Mouse (Mus musculus): ENCODE data around the gene Prr5l.

Prr5l gene

DNA sequence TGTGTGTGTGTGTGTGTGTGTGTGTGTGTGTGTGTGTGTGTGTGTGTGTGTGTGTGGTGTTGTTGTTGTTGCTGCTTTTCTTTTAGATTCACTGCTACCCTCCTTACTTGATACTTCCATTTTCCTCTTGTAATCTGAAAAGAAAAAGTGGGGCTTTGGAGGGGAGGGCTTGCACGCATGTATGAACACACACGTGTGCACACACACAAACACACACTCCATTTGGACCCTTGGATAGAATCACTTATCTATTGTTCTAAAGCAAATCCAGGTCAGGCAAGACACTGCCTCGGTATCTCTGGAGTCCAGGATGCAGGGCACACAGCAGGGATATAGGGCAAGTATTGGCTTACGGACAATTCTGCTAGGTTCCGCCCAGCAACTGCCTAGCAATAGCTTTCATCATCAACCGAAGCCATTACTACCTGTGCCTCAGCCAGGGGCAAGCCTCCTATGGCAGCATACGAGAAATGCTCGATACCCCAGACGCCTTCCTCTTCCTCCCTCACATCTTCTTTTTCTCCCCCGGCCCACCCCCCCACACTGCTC lies 159.4 kb downstream of the Prr5l start:
- no peak for DNase-seq (ENCODE audit: low spot score in 2 of 2)

DNA sequence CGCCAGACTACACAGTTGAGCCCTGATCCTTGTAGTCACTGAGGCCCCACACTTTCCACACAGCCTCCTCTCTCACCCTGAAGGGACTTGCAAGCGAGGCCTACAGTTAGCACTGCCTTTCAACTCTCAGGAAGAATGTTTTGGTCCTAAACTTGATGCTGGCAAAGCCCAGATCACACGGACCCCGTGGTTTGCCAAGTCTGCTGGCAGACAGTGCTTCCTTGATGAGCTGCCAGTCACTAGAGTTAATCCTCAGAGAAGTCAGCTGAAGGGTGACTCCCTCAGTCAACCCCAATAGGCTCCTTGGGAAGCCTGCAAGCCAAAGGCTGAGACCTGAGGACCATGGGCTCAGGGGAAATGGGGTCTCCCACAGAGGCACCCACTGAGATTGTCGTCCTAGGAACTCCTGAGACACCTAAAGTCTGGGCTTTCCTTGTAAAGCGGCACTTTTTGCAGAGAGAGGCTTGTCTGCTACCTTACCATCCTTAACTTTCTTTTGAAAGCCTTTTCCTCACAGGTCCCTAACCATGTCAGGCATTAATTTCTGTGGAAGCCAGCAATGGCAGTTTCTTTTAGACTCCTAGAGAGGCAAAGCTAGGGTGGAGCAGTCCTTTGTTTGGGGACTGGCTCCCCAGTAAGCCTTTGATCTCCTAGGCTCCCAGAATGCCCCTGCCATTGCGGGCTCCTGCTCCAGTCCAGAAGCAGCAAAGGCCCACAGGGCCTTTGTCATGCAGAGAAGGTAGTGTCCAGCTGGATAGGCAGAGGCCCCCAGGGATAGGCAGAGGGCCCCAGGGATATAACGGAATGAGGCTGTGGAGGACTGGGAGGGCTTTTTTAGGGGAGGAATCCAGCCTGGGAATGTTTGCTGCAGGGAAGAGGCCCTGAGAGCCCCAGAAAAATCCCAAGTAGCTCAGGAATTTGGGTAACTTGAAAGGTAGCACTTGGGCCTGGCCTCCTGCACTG lies 160.2 kb downstream of the Prr5l start:
- no peak for DNase-seq (ENCODE audit: low spot score in 2 of 2)

DNA sequence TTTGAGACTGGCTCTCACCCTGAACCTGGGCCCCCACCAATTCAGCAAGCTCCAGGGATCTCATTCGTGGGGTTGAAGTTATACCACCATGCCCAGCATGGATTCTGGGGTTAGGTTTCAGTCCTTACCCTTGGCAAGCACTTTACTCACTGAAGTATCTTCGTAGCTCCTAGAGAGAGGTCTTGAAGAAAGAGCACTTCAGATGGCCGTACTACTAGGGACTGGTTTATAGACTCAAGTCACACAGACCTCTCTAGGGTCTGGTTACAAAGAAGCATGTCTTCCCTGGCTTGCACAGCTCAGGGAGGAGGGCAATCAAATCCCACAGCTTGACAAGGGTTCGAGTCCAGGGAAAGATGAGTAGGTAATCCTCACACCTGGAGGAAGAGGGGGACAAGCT lies 161.0 kb downstream of the Prr5l start:
- DNase-seq (ENCODE audit: low spot score in 2 of 2): no peak

DNA sequence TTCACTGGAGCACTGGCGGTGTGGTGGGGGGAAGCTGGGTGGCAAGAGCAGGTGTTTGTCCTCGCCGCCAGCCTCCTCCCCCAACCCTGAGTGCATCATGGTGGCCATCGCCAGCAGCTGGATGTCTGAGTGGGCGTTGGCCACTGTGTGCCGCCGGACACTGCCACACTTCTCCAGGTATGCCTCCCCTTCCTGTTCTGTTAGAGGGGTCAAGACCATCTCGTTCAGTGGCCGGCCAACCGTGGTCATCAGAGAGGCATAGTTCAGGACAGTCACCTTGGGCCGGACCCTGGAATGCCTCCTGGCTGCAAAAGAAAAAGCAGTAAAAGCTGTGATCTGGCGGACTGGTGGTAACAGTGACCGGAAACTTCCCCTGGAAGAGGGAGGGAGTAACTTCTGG lies 165.7 kb downstream of the Prr5l start:
- DNase-seq (ENCODE audit: low spot score in 2 of 2): no peak

DNA sequence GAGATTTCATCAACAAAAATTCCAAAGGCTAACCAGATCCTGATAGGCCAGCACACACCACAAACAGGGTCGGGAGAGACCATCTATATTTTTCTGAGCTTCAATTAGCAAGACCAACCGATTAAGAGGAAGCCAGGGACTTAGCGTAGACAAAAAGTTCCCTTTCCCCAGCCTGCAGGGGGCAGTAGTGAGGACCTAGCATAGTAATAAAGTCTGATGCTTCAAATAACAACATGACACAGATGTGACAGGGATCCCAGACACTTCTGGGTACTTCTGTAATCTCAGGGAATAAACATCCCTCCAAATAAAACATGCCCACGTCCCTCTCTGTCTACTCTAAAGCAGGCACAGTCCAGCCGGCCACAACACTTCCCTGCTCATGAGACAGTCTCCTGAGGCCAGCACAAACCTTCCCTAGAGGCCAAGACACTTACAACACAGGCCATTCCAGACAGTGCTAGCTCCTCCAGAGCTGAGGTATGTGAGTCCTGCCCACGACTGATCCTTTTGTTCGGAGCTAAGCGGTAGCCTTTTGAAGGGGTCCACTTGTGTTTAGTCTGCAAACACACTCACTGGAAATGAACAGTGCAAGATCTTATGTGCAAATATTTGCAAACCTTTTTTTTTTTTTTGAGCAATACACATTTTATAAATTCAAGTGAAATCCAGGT lies 167.0 kb downstream of the Prr5l start:
- peak in 1 of 2 experiments; percentile 66 for DNase-seq (ENCODE audit: low spot score in 2 of 2)

DNA sequence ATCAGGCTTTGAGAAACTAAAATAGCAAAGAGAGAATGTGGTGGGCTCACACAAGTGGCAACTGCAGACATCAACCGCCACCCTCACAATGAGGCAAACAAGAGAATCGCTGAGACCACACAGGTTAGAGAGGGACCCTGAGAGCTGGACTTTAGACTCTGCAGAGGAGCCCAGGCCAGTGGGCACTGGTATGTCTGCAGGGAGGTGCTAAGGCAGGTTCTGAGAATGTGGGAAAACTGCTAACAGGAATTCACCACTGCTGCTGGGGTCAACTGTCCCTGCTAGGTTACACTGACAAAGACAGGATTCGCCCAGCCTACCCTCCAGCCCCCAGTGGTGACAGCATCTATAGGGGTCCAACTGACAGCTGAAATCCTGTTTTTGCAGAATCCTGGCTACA lies 171.2 kb downstream of the Prr5l start:
- no peak for DNase-seq (ENCODE audit: low spot score in 2 of 2)

DNA sequence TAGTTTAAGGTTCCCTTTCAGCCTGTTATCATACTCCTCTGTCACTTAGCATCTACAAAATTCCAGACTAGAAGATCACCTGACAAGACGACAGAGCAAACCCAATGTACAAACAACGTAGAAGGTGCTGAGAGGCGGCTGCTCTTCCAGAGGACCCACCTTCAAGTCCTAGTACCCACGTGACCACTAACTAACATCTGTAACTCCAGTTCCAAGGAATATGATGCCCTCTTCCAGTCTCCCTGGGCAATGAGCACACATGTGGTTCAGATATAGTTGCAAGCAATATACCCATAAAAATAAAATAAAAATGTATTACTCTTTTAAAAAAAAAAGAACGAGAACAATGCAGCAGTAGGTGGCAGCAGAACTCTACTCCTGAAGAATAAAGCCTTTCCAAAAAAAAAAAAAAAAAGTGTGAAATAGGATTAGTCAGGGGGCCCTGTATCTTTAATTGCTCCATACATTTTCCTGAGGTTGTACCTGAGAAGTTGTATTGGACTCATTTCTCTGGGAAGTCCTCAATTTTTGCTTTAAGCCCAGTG lies 176.8 kb downstream of the Prr5l start:
- DNase-seq (ENCODE audit: low spot score in 2 of 2): no peak

DNA sequence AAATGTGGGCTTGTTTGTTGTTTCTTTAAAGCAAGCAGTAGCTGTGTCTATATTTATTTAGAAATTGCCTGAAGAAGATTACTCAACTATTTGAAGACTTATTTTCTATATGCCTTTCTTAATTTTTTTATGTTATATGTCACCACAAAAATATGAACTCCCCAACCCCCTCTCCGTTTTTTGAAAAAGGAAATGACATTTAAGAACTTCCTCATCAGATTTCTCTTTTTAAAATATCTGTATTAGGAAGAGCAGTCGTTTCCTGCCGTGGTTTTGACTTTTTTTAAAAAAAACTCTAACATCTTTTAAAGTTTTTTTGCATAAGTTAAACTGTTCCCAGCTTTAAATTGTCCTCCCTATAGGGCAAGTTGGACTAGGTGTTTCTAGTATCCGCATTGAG lies 183.5 kb downstream of the Prr5l start:
- no peak for DNase-seq (ENCODE audit: low spot score in 2 of 2)

DNA sequence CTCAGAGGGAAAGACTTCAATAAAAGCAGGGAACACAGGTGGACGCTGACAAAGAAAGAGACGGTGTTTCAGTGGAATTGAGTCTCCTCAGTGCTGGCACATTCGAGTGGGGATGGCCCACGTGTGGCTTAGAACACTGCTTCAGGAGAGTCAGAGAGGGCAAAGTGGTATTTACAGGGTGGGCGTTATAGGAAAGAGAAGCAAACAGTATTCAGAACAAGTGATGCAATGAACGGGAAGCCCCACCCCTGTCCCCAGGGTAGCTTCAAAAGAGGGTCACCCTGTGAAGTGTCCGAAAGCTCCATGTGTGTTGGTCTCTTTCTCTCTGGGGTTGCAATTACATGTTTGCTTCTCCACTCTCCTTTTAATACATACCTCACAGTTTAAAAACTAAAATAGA lies 187.2 kb downstream of the Prr5l start:
- no peak for DNase-seq (ENCODE audit: low spot score in 2 of 2)

DNA sequence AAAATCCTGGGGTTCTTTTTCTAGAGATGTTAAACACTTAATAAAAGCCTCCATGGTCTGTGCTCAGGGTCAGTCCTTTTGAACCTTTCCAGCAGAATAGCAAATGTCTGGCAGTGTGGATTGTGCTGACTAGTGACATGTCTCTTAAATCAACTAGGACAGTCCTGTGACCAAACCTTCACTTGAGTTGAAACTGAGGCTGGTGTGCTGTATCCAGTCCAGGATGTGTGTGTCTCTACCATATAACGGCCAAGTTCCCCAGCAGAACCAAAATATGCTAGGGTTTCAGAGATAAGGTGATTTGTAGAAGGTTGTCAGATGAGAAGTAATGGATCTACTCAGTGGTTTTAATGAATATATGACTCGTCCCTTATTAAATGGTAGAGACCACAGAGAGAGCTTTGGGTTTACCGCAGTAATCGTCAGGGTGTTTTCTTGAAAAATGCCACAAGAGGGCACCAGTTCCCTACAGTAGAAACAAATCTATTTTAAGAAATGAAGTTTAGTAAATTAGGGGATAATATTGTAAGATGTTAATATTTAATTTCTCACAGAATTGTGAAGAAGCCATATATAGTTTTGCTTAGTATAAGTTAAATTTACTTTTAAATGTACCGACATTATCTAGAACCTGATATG lies 189.1 kb downstream of the Prr5l start:
- DNase-seq (ENCODE audit: low spot score in 2 of 2): no peak

DNA sequence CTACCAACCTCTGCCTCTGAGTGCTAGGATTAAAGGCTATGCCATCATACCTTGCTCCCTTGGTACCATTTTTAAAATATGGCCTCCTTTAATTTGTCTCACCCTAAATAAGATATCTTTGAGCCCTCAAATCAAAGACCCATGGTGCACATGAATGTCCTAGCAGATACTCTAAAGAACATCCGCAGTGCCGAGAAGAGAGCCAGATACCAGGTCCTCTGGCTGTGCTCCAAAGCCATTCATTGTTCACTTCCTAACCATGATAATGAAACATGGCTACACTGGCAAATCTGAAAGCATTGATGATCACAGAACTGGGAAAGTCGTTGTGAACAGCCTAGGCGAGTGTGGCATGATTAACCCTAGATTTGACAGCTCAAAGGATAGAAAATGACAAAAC lies 189.8 kb downstream of the Prr5l start:
- DNase-seq (ENCODE audit: low spot score in 2 of 2): no peak

DNA sequence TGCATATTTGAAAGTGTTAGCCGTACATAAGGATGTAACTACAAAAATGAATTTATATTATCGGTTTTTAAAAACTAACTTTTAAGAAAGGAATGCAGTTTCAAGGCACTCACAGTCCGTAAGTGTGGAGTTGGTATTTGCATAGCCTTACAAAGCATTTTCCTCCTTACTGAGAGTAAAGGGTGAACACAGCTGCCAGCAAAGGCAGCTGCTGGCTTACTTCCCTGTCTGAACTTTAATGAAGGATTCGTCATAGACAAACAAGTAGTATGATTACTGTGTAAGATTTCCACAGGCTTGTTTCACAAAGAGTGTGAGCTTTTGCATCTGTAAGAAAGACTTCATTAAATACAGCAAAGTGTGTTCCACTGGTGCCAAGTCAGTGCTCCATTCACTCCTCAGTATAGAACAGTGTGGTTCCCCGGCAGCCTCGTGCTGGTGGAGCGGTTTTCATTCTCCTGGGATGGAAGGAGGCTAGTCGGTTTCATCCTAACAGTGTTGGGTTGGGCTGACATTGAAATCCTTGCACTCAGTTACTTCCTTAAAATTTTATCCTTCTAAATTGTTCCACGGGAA lies 192.5 kb downstream of the Prr5l start:
- DNase-seq (ENCODE audit: low spot score in 2 of 2): no peak

DNA sequence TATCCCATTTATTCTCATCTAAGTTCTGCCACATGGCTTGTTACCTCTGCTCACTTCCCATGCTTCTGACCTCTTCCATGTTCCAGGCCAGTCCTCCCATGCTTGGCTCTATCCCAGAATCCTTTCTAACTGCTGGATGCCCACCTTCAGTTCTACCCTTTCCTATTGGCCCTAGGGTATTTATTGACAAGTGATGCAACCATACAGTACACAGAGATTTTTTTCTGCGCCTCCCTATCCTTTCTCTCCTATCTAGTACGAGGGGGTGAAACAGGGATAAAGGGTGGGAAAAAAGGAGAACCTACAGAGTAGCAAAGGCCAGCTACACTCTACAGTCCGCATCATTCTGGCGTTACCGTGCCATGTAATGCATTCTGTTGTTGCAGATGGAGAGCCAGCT lies 194.8 kb downstream of the Prr5l start:
- DNase-seq (ENCODE audit: low spot score in 2 of 2): no peak

DNA sequence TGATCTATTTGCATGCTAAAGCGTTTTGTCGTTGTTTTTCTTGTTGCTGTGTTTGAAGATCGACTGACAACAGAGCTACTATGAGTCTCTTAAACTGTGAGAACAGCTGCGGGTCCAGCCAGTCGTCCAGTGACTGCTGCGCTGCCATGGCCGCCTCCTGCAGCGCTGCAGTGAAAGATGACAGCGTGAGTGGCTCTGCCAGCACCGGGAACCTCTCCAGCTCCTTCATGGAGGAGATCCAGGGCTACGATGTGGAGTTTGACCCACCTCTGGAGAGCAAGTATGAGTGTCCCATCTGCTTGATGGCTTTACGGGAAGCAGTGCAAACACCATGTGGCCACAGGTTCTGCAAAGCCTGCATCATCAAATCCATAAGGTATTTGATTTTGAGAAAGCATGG lies 198.4 kb downstream of the Prr5l start:
- DNase-seq (ENCODE audit: low spot score in 2 of 2): no peak

DNA sequence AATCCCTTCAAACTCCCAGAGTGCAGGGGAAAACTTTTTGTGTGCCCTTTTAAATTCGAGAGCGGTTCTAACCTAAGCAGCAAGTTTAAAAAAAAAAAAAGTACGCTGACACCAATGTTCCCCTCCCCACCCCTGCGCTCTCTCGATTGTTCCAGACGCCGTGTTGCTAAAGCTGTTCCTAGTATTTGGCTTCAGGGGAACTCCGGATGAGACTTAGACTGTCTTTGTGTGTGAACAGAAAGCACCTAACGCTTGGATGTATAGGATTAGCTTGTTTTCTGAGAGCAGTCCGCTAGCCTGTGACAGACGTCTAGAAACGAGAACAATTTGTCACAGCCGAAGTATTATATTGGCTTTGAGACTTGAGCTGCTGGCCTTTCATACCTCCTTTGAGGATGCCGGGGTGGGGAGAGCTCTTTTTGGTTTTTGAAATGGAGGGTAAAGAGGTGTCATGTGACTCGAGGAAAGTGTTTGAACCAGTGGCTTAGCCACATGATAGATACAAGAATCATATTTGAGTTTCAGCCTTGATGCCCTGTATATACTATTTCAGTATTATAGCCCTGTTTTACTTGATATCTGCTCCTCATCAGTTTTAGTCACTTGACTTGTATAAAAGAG lies 203.6 kb downstream of the Prr5l start:
- no peak for DNase-seq (ENCODE audit: low spot score in 2 of 2)

DNA sequence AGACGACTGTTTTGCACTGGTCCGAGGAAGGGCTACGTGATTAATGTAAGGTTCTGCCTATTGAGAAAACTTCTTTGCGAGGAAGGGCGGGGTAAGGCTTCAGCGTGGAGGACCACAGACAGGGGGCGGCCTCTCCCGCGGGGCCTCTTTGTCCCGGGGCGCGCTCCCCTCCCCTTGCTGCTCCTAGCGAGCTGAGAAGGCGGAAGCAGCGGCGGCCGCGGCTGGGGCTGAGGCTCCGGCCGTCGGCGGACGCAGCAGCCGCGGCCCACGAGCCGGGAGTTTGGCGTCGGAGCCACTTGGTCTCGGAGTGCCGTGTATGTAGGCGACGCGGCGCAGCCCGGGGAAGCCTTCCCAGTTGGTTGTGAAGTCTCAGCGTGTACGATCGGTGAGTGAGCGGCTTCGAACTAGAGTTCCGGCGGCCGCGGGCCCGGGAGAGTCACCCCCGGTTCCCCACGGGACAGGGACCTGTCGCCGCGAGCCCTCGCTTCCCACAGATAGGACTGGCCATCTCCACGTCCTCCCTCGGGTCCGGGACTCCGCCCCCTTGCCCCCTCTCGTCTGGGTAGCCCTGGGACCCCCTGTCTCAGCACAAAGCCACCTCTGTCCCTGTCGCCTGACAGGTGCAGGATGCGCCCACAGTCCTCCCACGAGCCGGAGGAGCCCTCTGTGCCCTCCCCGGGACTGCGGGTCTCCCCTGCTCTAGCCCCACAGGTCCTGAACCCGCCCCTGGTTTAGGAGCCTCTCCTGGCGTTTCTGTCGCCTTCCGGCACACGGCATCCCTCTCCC lies 204.4 kb downstream of the Prr5l start, which contains the start of gene Traf6:
Gene Traf6, plus strand, starts transcription at position 194 of the 786 bp plus-strand sequence.
- DNase-seq (ENCODE audit: low spot score in 2 of 2): peak; percentile 82 to 91

DNA sequence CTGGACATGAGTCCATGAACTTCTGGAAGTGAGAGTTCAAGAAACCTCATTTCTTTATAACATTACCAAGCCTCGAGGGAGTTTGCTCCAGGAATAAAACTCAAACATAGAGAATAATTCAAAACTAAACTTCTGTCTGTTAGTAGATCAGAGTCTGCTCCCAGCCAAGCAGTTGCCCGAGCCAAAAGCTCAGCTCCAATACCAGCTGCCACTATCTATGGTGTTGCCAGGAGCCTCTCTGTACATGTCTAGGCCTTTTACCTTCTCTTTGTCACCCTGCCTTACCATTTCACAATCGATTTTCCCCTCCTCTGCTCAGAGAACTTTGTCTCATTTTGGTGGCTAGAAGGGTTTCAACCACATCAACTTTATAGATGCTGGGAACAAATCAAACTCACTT lies 209.3 kb downstream of the Prr5l start:
- DNase-seq (ENCODE audit: low spot score in 2 of 2): no peak

DNA sequence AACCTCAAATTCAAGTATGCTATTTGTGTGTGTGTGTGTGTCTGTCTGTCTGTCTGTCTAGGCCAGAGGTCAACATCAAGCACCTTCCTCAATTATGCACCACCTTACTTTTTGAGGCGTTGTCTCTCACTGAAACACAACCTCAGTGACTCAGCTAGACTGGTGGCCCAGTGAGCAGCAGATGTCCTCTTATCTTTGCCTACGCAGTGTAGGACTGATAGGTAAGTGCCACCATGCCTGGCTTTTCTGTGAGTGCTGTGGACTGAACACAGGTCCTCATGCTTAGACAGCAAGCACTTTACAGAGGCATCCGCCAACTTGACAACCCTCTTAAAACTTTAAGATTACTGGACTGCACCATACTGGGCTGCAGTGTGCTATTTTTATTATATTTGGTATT lies 214.1 kb downstream of the Prr5l start:
- no peak for DNase-seq (ENCODE audit: low spot score in 2 of 2)

DNA sequence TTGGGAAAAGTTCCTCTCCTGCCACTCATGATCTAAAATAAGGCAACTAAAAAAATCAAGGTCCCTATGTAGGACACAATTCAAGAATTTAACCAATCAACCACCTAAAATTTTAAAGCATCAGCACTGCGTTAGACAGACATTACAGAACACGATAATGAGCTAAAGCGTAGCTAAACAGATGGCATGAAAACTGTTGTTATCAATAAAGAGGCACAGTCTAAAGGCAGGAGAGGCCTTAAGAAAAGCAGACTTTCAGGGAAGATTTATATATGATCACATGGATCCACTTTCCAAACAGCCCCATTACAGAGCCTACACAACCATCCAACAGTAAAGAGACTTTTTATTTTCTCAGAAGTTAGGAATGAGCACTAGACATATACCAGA lies 217.1 kb downstream of the Prr5l start:
- DNase-seq (ENCODE audit: low spot score in 2 of 2): no peak

DNA sequence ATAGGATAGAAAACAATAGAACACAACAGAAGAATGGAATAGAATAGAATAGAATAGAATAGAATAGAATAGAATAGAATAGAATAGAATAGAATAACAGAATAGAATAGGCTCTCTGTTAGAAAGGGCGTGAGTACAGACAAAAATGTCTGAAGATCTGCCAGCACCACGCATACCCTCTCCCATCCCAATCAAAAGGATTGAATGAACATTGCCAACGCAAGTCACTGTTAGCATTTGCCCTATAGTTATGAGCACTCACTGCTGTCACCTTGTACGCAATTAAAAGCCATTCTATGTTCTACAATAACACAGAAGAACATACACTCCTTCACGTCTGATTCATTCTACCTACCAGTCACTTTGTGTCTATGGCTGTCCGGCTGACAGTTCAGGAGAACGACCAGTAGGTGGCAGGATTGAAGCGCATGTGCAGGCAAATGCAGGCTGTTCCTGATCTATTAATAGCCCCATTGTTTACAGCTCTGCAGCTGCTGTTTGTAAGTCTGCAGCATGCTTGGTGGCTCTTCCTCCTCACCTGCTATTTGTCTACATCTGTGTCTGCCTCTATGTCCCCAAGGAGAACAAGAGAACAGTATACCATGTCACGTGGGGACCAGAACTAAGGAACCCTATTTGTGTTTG lies 217.6 kb downstream of the Prr5l start:
- DNase-seq (ENCODE audit: low spot score in 2 of 2): peak; percentile 33 to 63

Data from urinary bladder, postnatal 4 days (tissue).